Mouse (Mus musculus) hindbrain, embryonic 16.5 days (tissue): ENCODE data around the gene Git1. TPM values are rescaled to one million over a fixed set of nuclear protein-coding genes. Genes with fewer than 3 reads are reported as not detected.

Experiments used
- ATAC-seq: fragments of 200-750 bp; cut with Nextera tagmentation; 2 replicates; pipeline ENCODE4 v1.8.0; 2017; ENCODE audit warnings: moderate TSS enrichment, moderate library complexity
- H3K27ac ChIP-seq: fragments of 300-500 bp; sonication (generic); 2 replicates; pipeline ENCODE4 v1.5.1; 2014; ENCODE audit warnings: low read depth, mild to moderate bottlenecking, control low read depth, low read length, moderate library complexity
- H3K27me3 ChIP-seq: fragments of 300-500 bp; sonication (generic); replicated peaks from 2 replicates; pipeline ENCODE4 v1.6.1; 2014; ENCODE audit warnings: low read length; ENCODE audit not compliant: control insufficient read depth, insufficient read depth
- H3K36me3 ChIP-seq: fragments of 300-500 bp; sonication (generic); 2 replicates; pipeline ENCODE4 v1.6.1; 2014; ENCODE audit warnings: mild to moderate bottlenecking, low read length, moderate library complexity, mixed read lengths; ENCODE audit not compliant: control insufficient read depth, insufficient read depth
- H3K4me1 ChIP-seq: fragments of 300-500 bp; sonication (generic); 2 replicates; pipeline ENCODE4 v1.6.1; 2014; ENCODE audit warnings: low read depth, low read length; ENCODE audit not compliant: control insufficient read depth, insufficient read depth
- H3K4me2 ChIP-seq: fragments of 300-500 bp; sonication (generic); 2 replicates; pipeline ENCODE4 v1.6.1; 2014; ENCODE audit warnings: mild to moderate bottlenecking, low read length, control low read depth, moderate library complexity
- H3K4me3 ChIP-seq: fragments of 300-500 bp; sonication (generic); 2 replicates; pipeline ENCODE4 v1.5.1; 2014; ENCODE audit warnings: mild to moderate bottlenecking, low read length, control low read depth, moderate library complexity
- H3K9ac ChIP-seq: fragments of 300-500 bp; sonication (generic); 2 replicates; pipeline ENCODE4 v1.6.1; 2014; ENCODE audit warnings: low read depth, mild to moderate bottlenecking, control low read depth, low read length, moderate library complexity
- H3K9me3 ChIP-seq: fragments of 300-500 bp; sonication (generic); 2 replicates; pipeline ENCODE4 v1.6.1; 2014; ENCODE audit warnings: mild to moderate bottlenecking, low read length, moderate library complexity; ENCODE audit not compliant: control insufficient read depth
- WGBS: fragments of 180-500 bp; shearing (Covaris S2); extraction: QIAGEN DNeasy Blood & Tissue Kit; methylation state at CpG from one replicate; pipeline ENCODE4 v1.1.7; 2014; 5-methylcytosine and 5-hydroxymethylcytosine counted together
- polyA plus RNA-seq: library from polyadenylated mRNA; unstranded; fragments of >200 nt; fragmentation: Nextera tagmentation; extraction: Ambion mirVana; gene quantifications from 2 replicates; pipeline ENCODE4 v1.2.1, GENCODE M21; 2015

Gene Git1
- polyA plus RNA-seq, 1 experiment from 2014 or later: 14.0 TPM

- Histone ChIP-seq H3K27me3 (no peaks in the 10 kb centered on the region), H3K4me2 (no peak overlapping the region), H3K27ac (peak overlapping the region; percentile 40; the same call in 1 of the 2 replicates), H3K4me1 (peaks cover 57% of the 10 kb centered on the region), H3K9me3 (no peaks in the 10 kb centered on the region), H3K4me3 (no peak overlapping the region), H3K9ac (no peak overlapping the region; the same call in 1 of the 2 replicates), H3K36me3 (peaks cover 12% of the 10 kb centered on the region)
- 16% methylated on average over 6 of the region's 6 CpGs for WGBS
- no peak for ATAC-seq
Observed at GRCm38 (mm10) chr11:77497341-77497756, 4.0 kb downstream of the Git1 start.

GRCm38 (mm10) chr11:77497851-77498250 lies 4.5 kb downstream of the Git1 start:
- Histone ChIP-seq H3K4me2 (no peak overlapping the region), H3K9ac (no peak overlapping the region)

DNA sequence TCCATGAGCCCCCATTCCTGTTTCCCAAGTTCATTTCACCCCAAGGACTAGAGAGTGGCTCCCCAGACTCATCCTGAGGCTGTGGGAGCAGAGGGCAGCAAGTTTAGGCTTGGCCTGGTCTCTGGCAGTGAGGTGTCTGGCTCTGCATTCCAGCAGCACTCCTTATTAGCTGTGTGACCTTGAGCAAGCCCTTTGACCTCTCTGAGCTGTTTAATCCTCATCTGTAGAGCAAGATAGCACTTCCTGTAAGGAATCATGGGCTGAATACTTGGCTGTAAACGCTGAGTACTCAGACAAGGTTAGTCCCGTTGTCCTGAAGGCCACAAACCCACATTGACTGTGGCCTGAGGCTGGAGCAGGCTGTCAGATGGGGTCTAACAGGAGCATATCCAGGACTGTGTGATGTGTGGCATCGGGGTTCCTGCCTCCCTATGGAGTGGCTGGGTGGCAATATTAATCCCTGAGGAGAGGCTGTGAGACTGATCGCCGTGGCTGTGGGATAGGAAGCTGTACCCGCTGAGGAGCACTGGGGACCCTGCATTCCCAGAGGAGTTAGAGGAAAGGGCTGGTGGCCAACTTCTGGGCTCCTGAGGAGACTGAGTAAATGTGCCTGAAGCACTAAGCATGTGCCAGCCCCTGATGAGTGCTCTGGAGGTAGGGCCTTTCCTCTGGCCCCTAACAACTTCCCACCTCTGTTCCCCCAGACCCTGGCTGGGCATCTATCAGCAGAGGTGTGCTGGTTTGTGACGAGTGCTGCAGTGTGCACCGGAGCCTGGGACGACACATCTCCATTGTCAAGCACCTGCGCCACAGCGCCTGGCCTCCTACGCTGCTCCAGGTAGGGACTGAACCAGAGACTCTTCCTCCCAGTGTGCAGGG lies 5.1 kb downstream of the Git1 start:
- peaks cover 17% of the 10 kb centered on the region for H3K36me3 ChIP-seq
- 68% methylated on average over 12 of the region's 12 CpGs for WGBS
- H3K27me3 ChIP-seq: no peaks in the 10 kb centered on the region
- H3K4me2 ChIP-seq: no peak overlapping the region
- peak overlapping the region; percentile 10; the same call in 1 of the 2 replicates for H3K27ac ChIP-seq
- H3K9me3 ChIP-seq: no peaks in the 10 kb centered on the region
- peaks cover 53% of the 10 kb centered on the region for H3K4me1 ChIP-seq
- H3K4me3 ChIP-seq: no peak overlapping the region
- H3K9ac ChIP-seq: no peak overlapping the region
- ATAC-seq: no peak

More at GRCm38 (mm10) chr11:77497851-77498250, 4.5 kb downstream of the Git1 start:
- Histone ChIP-seq H3K27me3 (no peaks in the 10 kb centered on the region), H3K27ac (0 out of 2 replicates have a peak overlapping the region, but pooled peaks have one; percentile 10), H3K9me3 (no peaks in the 10 kb centered on the region), H3K4me1 (peaks cover 53% of the 10 kb centered on the region), H3K4me3 (no peak overlapping the region), H3K36me3 (peaks cover 12% of the 10 kb centered on the region)
- whole genome bisulfite sequencing: 32% methylated on average over 4 of the region's 4 CpGs
- ATAC-seq: no peak

DNA sequence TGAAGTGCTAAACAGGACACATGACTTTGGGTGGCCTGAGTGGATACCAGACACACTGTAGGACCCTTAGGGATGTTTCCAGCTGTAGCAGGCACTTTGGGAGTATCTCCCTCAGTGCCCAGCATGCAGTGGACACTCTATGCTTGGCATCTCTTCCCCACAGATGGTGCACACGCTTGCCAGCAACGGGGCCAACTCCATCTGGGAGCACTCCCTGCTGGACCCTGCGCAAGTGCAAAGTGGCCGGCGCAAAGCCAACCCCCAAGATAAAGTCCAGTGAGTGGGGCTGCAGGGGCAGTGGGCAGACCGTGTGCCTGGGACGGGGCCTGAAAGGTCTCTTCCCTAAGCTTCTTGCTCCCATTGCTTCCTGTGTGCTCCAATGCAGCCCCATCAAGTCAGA lies 6.0 kb downstream of the Git1 start:
- Histone ChIP-seq H3K4me2 (no peak overlapping the region), H3K27me3 (no peaks in the 10 kb centered on the region), H3K9ac (no peak overlapping the region), H3K4me1 (peaks cover 49% of the 10 kb centered on the region), H3K4me3 (no peak overlapping the region), H3K27ac (no peak overlapping the region), H3K36me3 (peaks cover 19% of the 10 kb centered on the region), H3K9me3 (no peaks in the 10 kb centered on the region)
- ATAC-seq: no peak
- 67% methylated on average over 7 of the region's 7 CpGs for WGBS

GRCm38 (mm10) chr11:77500361-77501325 lies 7.3 kb downstream of the Git1 start:
- Histone ChIP-seq H3K4me2 (no peak overlapping the region), H3K9me3 (no peaks in the 10 kb centered on the region), H3K4me1 (peaks cover 36% of the 10 kb centered on the region), H3K36me3 (peaks cover 27% of the 10 kb centered on the region), H3K9ac (no peak overlapping the region), H3K4me3 (no peak overlapping the region), H3K27ac (no peak overlapping the region), H3K27me3 (no peaks in the 10 kb centered on the region)
- WGBS: 72% methylated on average over 17 of the region's 17 CpGs
- no peak for ATAC-seq

GRCm38 (mm10) chr11:77501392-77501791 lies 8.0 kb downstream of the Git1 start:
- H3K4me1 ChIP-seq: peaks cover 32% of the 10 kb centered on the region
- H3K9ac ChIP-seq: no peak overlapping the region
- peaks cover 33% of the 10 kb centered on the region for H3K36me3 ChIP-seq
- H3K27ac ChIP-seq: no peak overlapping the region
- WGBS: 14% methylated on average over 5 of the region's 5 CpGs
- no peaks in the 10 kb centered on the region for H3K9me3 ChIP-seq
- no peak for ATAC-seq
- no peak overlapping the region for H3K4me2 ChIP-seq
- H3K27me3 ChIP-seq: no peaks in the 10 kb centered on the region
- no peak overlapping the region for H3K4me3 ChIP-seq

DNA sequence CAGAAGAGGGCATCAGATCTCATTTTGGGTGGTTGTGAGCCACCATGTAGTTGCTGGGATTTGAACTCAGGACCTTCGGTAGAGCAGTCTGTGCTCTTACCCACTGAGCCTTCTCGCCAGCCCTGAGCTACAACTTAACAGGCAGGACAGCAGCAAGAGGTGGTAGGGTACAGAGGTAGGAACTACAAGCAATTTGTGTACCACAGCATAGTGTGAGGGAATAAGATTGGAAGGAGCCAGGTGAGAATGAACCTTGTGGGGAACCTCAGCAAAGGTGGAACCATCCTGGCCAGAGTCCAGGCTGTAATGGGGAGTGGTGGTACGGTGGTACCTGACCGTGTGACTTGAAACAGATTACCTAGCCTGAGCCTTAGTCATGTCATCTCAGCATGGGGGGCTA lies 8.6 kb downstream of the Git1 start:
- Histone ChIP-seq H3K27me3 (no peaks in the 10 kb centered on the region), H3K4me2 (no peak overlapping the region), H3K9me3 (no peaks in the 10 kb centered on the region), H3K4me1 (peaks cover 30% of the 10 kb centered on the region), H3K9ac (no peak overlapping the region), H3K36me3 (peaks cover 38% of the 10 kb centered on the region), H3K27ac (no peak overlapping the region), H3K4me3 (no peak overlapping the region)
- 97% methylated on average over 4 of the region's 4 CpGs for WGBS
- no peak for ATAC-seq

DNA sequence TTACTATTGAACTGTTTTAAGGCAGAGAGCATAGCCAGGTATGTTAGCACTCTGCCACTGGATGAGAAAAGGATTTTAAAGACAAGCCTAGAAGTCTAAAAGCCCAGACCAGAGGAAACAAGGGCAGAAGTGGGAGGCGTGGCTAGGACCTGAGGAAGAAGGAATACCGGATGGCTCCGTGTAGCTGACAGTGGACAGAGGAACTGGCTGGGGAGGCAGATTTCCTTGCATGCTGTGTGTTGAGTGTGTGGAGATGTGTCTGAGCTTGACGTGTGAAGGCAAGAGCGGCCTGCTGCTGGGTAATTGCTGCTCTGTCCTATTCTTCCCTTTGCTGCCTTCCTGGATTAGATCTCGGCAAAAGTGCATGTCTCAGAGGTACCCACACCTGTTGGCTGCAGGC lies 9.1 kb downstream of the Git1 start:
- Histone ChIP-seq H3K9me3 (no peaks in the 10 kb centered on the region), H3K27ac (no peak overlapping the region)
- no peak for ATAC-seq

DNA sequence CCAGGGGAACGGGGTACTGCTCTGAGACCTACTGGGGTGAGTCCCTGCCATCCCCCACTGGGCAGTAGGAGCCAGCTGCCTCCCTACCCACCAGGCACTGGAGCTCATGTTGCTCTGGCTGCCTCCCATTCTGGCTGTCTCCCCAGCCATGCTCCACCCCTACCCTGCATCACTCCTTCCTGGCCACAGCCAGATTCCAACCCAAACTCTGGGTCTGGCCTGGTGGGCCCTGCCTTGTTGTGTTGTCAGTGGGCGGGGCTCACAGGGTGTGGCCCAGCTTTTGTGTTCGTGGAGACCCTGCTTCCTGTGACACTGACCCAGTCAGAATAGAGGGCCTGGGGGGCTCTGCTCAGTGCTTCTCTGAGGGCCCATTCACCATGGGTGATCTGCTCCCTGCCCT lies 10.1 kb downstream of the Git1 start:
- Histone ChIP-seq H3K36me3 (peaks cover 40% of the 10 kb centered on the region), H3K9ac (no peak overlapping the region), H3K4me3 (no peak overlapping the region), H3K4me1 (peaks cover 22% of the 10 kb centered on the region), H3K27ac (no peak overlapping the region), H3K4me2 (no peak overlapping the region), H3K27me3 (no peaks in the 10 kb centered on the region), H3K9me3 (no peaks in the 10 kb centered on the region)
- ATAC-seq: no peak
- WGBS: 76% methylated on average over 3 of the region's 3 CpGs

More for the DNA sequence above, 9.1 kb downstream of the Git1 start:
- Histone ChIP-seq H3K4me2 (no peak overlapping the region), H3K27me3 (no peaks in the 10 kb centered on the region), H3K36me3 (peaks cover 40% of the 10 kb centered on the region), H3K4me3 (no peak overlapping the region), H3K9ac (no peak overlapping the region), H3K4me1 (peaks cover 25% of the 10 kb centered on the region)
- 83% methylated on average over 6 of the region's 6 CpGs for WGBS
